Mouse (Mus musculus): ENCODE data around the gene Arhgef40.

GRCm38 (mm10) chr14:52013021-52013610 is 28.6 kb downstream of the Arhgef40 start:
- TF ChIP-seq POLR2A (IDR thresholded peaks at IDR 0.05; ENCODE audit: insufficient read depth, low read depth, low read length) (no peak), CTCF (IDR thresholded peaks at IDR 0.05) (no peak), EP300 (IDR thresholded peaks at IDR 0.05; ENCODE audit: insufficient read depth, low read depth, low read length) (no peak)

Data from heart, adult 2 months (tissue).